Mouse (Mus musculus): ENCODE data around the gene Thbs2. TPM values are rescaled to one million over a fixed set of nuclear protein-coding genes. Genes with fewer than 3 reads are reported as not detected.

The Thbs2 gene
- polyA plus RNA-seq, 1 experiment from 2014 or later: 3.1 TPM

- no peak overlapping the region for H3K27ac ChIP-seq (ENCODE audit: low read length)
- H3K4me1 ChIP-seq (ENCODE audit: control insufficient read depth, insufficient read depth, low read length): no peaks in the 10 kb centered on the region
- H3K4me3 ChIP-seq (ENCODE audit: low read depth, low read length): no peak overlapping the region
- H3K9me3 ChIP-seq (replicated peaks; ENCODE audit: control insufficient read depth, low read length, poor library complexity, severe bottlenecking): no peaks in the 10 kb centered on the region
- no peaks in the 10 kb centered on the region for H3K36me3 ChIP-seq (ENCODE audit: control insufficient read depth, insufficient read depth, low read length)
- ATAC-seq: no peak
- H3K4me2 ChIP-seq (ENCODE audit: low read length): no peak overlapping the region
- no peak overlapping the region for H3K9ac ChIP-seq (ENCODE audit: low read depth, low read length)
- no peaks in the 10 kb centered on the region for H3K27me3 ChIP-seq (ENCODE audit: control insufficient read depth, insufficient read depth, low read depth, low read length)
- 70% methylated on average over 4 of the region's 4 CpGs for WGBS
Measured at GRCm38 (mm10) chr17:14659746-14660145, 34.3 kb downstream of the Thbs2 start.

- no peak for ATAC-seq
- Histone ChIP-seq H3K4me1 (ENCODE audit: control insufficient read depth, insufficient read depth, low read length) (no peaks in the 10 kb centered on the region), H3K9me3 (replicated peaks; ENCODE audit: control insufficient read depth, low read length, poor library complexity, severe bottlenecking) (no peaks in the 10 kb centered on the region), H3K4me2 (ENCODE audit: low read length) (no peak overlapping the region), H3K4me3 (ENCODE audit: low read depth, low read length) (no peak overlapping the region), H3K36me3 (ENCODE audit: control insufficient read depth, insufficient read depth, low read length) (no peaks in the 10 kb centered on the region), H3K27me3 (ENCODE audit: control insufficient read depth, insufficient read depth, low read depth, low read length) (no peaks in the 10 kb centered on the region), H3K27ac (ENCODE audit: low read length) (no peak overlapping the region), H3K9ac (ENCODE audit: low read depth, low read length) (no peak overlapping the region)
- WGBS: 83% methylated on average over 2 of the region's 2 CpGs
Measured at GRCm38 (mm10) chr17:14658123-14658522, 35.9 kb downstream of the Thbs2 start.

- no peak overlapping the region for H3K9ac ChIP-seq (ENCODE audit: low read depth, low read length)
- ATAC-seq: no peak
- H3K27me3 ChIP-seq (ENCODE audit: control insufficient read depth, insufficient read depth, low read depth, low read length): no peaks in the 10 kb centered on the region
- no peak overlapping the region for H3K4me2 ChIP-seq (ENCODE audit: low read length)
- no peak overlapping the region for H3K4me3 ChIP-seq (ENCODE audit: low read depth, low read length)
- H3K27ac ChIP-seq (ENCODE audit: low read length): no peak overlapping the region
- no peaks in the 10 kb centered on the region for H3K4me1 ChIP-seq (ENCODE audit: control insufficient read depth, insufficient read depth, low read length)
- H3K9me3 ChIP-seq (replicated peaks; ENCODE audit: control insufficient read depth, low read length, poor library complexity, severe bottlenecking): no peaks in the 10 kb centered on the region
- H3K36me3 ChIP-seq (ENCODE audit: control insufficient read depth, insufficient read depth, low read length): no peaks in the 10 kb centered on the region
Measured at GRCm38 (mm10) chr17:14657123-14657522, 36.9 kb downstream of the Thbs2 start.

- WGBS: 76% methylated on average over 3 of the region's 3 CpGs
- H3K36me3 ChIP-seq (ENCODE audit: control insufficient read depth, insufficient read depth, low read length): no peaks in the 10 kb centered on the region
- H3K4me3 ChIP-seq (ENCODE audit: low read depth, low read length): no peak overlapping the region
- no peak overlapping the region for H3K4me2 ChIP-seq (ENCODE audit: low read length)
- H3K27ac ChIP-seq (ENCODE audit: low read length): no peak overlapping the region
- H3K9me3 ChIP-seq (replicated peaks; ENCODE audit: control insufficient read depth, low read length, poor library complexity, severe bottlenecking): no peaks in the 10 kb centered on the region
- H3K9ac ChIP-seq (ENCODE audit: low read depth, low read length): no peak overlapping the region
- ATAC-seq: no peak
- no peaks in the 10 kb centered on the region for H3K27me3 ChIP-seq (ENCODE audit: control insufficient read depth, insufficient read depth, low read depth, low read length)
- no peaks in the 10 kb centered on the region for H3K4me1 ChIP-seq (ENCODE audit: control insufficient read depth, insufficient read depth, low read length)
Measured at GRCm38 (mm10) chr17:14654981-14655380, 39.1 kb downstream of the Thbs2 start.

DNA sequence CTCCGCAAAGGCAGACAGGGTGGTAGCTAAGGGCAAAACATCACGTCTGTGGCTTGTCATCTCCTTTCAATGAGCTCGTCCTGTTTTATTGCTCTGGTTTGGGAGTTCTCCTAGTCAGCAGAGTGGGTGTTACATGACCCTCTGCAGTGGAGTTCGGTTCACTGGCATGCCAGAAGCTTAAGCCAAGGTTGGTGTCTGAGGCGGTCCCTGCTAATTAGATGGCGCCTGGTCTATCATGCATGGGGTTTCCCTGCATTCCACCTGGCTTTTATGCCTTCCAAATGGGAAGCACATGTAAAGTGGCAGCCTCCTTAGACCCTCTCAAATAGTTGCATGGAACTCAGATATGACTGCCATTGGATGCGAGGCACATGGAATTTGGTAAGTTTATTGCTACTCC is 42.0 kb downstream of the Thbs2 start:
- Histone ChIP-seq H3K9ac (ENCODE audit: low read depth, low read length) (no peak overlapping the region), H3K27ac (ENCODE audit: low read length) (no peak overlapping the region), H3K4me3 (ENCODE audit: low read depth, low read length) (no peak overlapping the region), H3K9me3 (replicated peaks; ENCODE audit: control insufficient read depth, low read length, poor library complexity, severe bottlenecking) (no peaks in the 10 kb centered on the region), H3K27me3 (ENCODE audit: control insufficient read depth, insufficient read depth, low read depth, low read length) (no peaks in the 10 kb centered on the region), H3K36me3 (ENCODE audit: control insufficient read depth, insufficient read depth, low read length) (no peaks in the 10 kb centered on the region), H3K4me1 (ENCODE audit: control insufficient read depth, insufficient read depth, low read length) (0 out of 2 replicates have a peak, but pooled peaks cover 2% of the 10 kb centered on the region), H3K4me2 (ENCODE audit: low read length) (no peak overlapping the region)
- no peak for ATAC-seq
- 91% methylated on average over 7 of the region's 7 CpGs for WGBS

DNA sequence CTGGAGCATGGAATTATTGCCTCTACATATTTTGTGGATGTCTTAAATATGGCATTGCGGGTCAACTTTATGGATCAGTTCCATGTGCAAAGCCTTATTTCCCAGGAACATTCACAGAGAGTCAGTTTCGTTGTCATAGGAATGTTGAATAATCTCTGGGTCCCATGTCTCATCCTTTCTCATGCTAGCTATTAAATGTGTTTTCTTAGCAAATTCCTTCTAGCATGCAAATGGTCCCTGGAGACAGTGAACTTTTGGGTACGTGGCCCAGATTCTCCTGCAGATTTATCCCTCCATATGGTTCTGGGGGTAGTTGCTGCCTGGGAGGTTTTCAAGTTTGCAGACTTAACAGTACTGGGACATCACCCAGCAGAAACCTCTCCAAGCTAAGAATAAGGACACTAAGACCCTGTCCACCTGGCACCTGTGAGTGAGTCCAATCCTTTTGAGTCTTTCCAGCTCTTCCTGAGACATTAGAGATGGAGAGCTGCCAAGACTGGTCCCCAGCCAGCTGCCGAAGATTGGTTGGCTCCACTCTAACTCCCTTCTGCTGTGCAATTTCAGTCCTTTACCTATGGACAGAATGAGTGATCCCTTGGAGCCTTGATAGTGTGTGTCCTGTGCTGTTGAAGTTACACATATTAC is 45.9 kb downstream of the Thbs2 start:
- no peak overlapping the region for H3K4me2 ChIP-seq (ENCODE audit: low read length)
- H3K4me3 ChIP-seq (ENCODE audit: low read depth, low read length): no peak overlapping the region
- ATAC-seq: no peak
- no peaks in the 10 kb centered on the region for H3K27me3 ChIP-seq (ENCODE audit: control insufficient read depth, insufficient read depth, low read depth, low read length)
- H3K27ac ChIP-seq (ENCODE audit: low read length): no peak overlapping the region
- 0 out of 2 replicates have a peak, but pooled peaks cover 2% of the 10 kb centered on the region for H3K4me1 ChIP-seq (ENCODE audit: control insufficient read depth, insufficient read depth, low read length)
- H3K9me3 ChIP-seq (replicated peaks; ENCODE audit: control insufficient read depth, low read length, poor library complexity, severe bottlenecking): no peaks in the 10 kb centered on the region
- no peak overlapping the region for H3K9ac ChIP-seq (ENCODE audit: low read depth, low read length)
- 71% methylated on average over 4 of the region's 4 CpGs for WGBS
- no peaks in the 10 kb centered on the region for H3K36me3 ChIP-seq (ENCODE audit: control insufficient read depth, insufficient read depth, low read length)

DNA sequence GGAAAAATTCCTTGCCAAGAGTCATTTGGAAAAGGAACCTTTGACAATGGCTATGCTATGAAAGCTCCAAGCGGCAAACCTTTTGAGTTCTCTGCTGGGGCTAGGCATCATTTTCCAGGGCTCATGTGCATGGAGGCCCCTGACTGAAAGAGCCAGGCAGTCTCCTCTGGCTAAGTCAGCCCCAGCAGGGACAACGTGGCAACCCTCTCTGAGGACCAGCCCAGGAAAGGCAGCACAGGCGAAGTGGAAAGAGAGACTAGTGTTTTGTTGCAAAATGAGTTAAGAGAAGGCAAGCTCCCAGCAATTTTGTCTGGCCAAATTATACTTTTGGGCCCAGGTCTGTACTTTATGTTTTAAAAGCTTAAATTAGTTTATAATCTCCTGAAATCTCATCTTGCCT is 50.0 kb downstream of the Thbs2 start:
- Histone ChIP-seq H3K9me3 (replicated peaks; ENCODE audit: control insufficient read depth, low read length, poor library complexity, severe bottlenecking) (no peaks in the 10 kb centered on the region), H3K4me1 (ENCODE audit: control insufficient read depth, insufficient read depth, low read length) (0 out of 2 replicates have a peak, but pooled peaks cover 2% of the 10 kb centered on the region), H3K9ac (ENCODE audit: low read depth, low read length) (no peak overlapping the region), H3K27ac (ENCODE audit: low read length) (no peak overlapping the region), H3K27me3 (ENCODE audit: control insufficient read depth, insufficient read depth, low read depth, low read length) (no peaks in the 10 kb centered on the region), H3K36me3 (ENCODE audit: control insufficient read depth, insufficient read depth, low read length) (no peaks in the 10 kb centered on the region), H3K4me2 (ENCODE audit: low read length) (no peak overlapping the region), H3K4me3 (ENCODE audit: low read depth, low read length) (no peak overlapping the region)
- ATAC-seq: no peak
- WGBS: 71% methylated on average over 3 of the region's 3 CpGs

DNA sequence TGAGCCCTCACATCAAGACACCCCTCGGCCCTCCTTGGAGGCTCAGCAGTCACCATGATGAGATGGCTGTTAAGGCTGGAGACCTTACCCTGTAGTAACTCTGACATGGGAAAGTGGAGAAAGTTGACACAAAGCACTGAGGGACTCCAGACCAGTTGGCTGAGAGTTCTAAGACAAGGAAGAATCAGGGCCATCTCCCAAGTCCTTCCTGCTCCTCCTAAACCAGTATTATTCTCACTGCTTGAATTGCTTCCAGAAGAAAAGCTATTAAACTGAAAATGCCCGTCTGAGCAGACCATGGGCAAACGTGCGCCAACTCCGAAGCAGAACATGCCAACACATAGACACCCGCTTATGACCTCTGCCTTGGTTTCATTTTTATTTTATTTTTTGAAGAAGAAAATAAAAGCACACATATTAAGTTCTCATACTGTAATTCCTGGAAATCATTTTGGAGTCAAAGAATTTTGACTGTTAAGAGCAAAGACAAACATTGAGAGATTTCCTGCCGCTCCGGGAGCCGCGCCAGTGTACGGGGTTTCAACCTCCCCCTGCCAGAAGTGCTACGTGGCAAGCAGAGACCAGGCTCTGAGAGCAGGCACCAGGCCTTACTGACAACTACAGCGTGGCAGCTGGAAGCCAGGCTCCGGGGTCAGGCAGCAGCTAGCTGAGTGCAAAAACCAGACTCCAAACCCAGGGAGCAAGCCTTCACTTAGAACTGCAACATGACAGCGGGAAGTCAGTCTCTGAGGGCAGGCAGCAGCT is 53.5 kb downstream of the Thbs2 start:
- Histone ChIP-seq H3K4me1 (ENCODE audit: control insufficient read depth, insufficient read depth, low read length) (no peaks in the 10 kb centered on the region), H3K9ac (ENCODE audit: low read depth, low read length) (no peak overlapping the region), H3K27ac (ENCODE audit: low read length) (no peak overlapping the region), H3K4me2 (ENCODE audit: low read length) (no peak overlapping the region), H3K9me3 (replicated peaks; ENCODE audit: control insufficient read depth, low read length, poor library complexity, severe bottlenecking) (no peaks in the 10 kb centered on the region), H3K27me3 (ENCODE audit: control insufficient read depth, insufficient read depth, low read depth, low read length) (no peaks in the 10 kb centered on the region), H3K4me3 (ENCODE audit: low read depth, low read length) (no peak overlapping the region), H3K36me3 (ENCODE audit: control insufficient read depth, insufficient read depth, low read length) (no peaks in the 10 kb centered on the region)
- ATAC-seq: no peak
- WGBS: 82% methylated on average over 15 of the region's 15 CpGs

- H3K36me3 ChIP-seq (ENCODE audit: control insufficient read depth, insufficient read depth, low read length): no peaks in the 10 kb centered on the region
- H3K27ac ChIP-seq (ENCODE audit: low read length): no peak overlapping the region
- H3K4me1 ChIP-seq (ENCODE audit: control insufficient read depth, insufficient read depth, low read length): no peaks in the 10 kb centered on the region
- H3K4me3 ChIP-seq (ENCODE audit: low read depth, low read length): no peak overlapping the region
- H3K9ac ChIP-seq (ENCODE audit: low read depth, low read length): no peak overlapping the region
- no peaks in the 10 kb centered on the region for H3K9me3 ChIP-seq (replicated peaks; ENCODE audit: control insufficient read depth, low read length, poor library complexity, severe bottlenecking)
- ATAC-seq: no peak
- no peaks in the 10 kb centered on the region for H3K27me3 ChIP-seq (ENCODE audit: control insufficient read depth, insufficient read depth, low read depth, low read length)
- no peak overlapping the region for H3K4me2 ChIP-seq (ENCODE audit: low read length)
- 90% methylated on average over 8 of the region's 8 CpGs for WGBS
Measured at GRCm38 (mm10) chr17:14635546-14636323, 58.3 kb downstream of the Thbs2 start.
